Mouse (Mus musculus) adrenal gland, adult (tissue): ENCODE results near the gene Apeh.
A peak's percentile ranks its signal among the peaks of the same experiment; 100 is the strongest.
"Not testable (repeated sequence)": the region's sequence is repeated elsewhere in the genome, so short reads cannot be mapped to it uniquely, and the experiment has no call there.

Experiments
- DNase-seq, 2 experiments: peaks; one replicate each; pipeline ENCODE4 v3.0.0; 2022 to 2023; ENCODE audit warnings: low spot score in 1 of 2; ENCODE audit not compliant: inconsistent age in 2 of 2

Gene Apeh

GRCm38 (mm10) chr9:108094184-108094941 is at the start of gene Apeh:
TSS of gene Apeh (minus strand) at chr9:108094606.
- peak; percentile 97 to 99 for DNase-seq

- no peak for DNase-seq
These were observed 49.1 kb upstream of the Apeh start for GRCm38 (mm10) chr9:108143470-108143869.

GRCm38 (mm10) chr9:108141387-108141786 is 47.0 kb upstream of the Apeh start:
- DNase-seq, result no peak

- peak in 1 of 2 experiments; percentile 31 for DNase-seq
These were observed 45.7 kb upstream of the Apeh start for GRCm38 (mm10) chr9:108139963-108140695.

GRCm38 (mm10) chr9:108139169-108139962 is 45.0 kb upstream of the Apeh start:
- peak in 1 of 2 experiments; percentile 55 for DNase-seq

- DNase-seq, result no peak
These were observed 43.7 kb upstream of the Apeh start for GRCm38 (mm10) chr9:108138118-108138517.

GRCm38 (mm10) chr9:108137523-108137922 is 43.1 kb upstream of the Apeh start:
- DNase-seq, result no peak

GRCm38 (mm10) chr9:108136930-108137462 is 42.6 kb upstream of the Apeh start:
- DNase-seq, result no peak

GRCm38 (mm10) chr9:108136225-108136624 is 41.8 kb upstream of the Apeh start:
- peak in 1 of 2 experiments; percentile 75 for DNase-seq

GRCm38 (mm10) chr9:108135679-108136078 is 41.3 kb upstream of the Apeh start:
- not testable (repeated sequence) for DNase-seq

GRCm38 (mm10) chr9:108133478-108133877 is 39.1 kb upstream of the Apeh start:
- DNase-seq, result no peak

- no peak for DNase-seq
These were observed 38.0 kb upstream of the Apeh start for GRCm38 (mm10) chr9:108132373-108132772.

- no peak for DNase-seq
These were observed 37.1 kb upstream of the Apeh start for GRCm38 (mm10) chr9:108131502-108131901.

- DNase-seq, result peak in 1 of 2 experiments; percentile 21
These were observed 34.9 kb upstream of the Apeh start for GRCm38 (mm10) chr9:108129042-108129948.

- peak; percentile 57 to 79 for DNase-seq
These were observed 33.8 kb upstream of the Apeh start for GRCm38 (mm10) chr9:108128248-108128647.

GRCm38 (mm10) chr9:108126436-108127180 is 32.2 kb upstream of the Apeh start:
- peak in 1 of 2 experiments; percentile 62 for DNase-seq

GRCm38 (mm10) chr9:108125731-108126130 is 31.3 kb upstream of the Apeh start:
- DNase-seq, result no peak

- DNase-seq, result peak in 1 of 2 experiments; percentile 36
These were observed 29.5 kb upstream of the Apeh start for GRCm38 (mm10) chr9:108123916-108124315.
